Mouse (Mus musculus): ENCODE measurements around the gene Ufd1. TPM values are rescaled to one million over a fixed set of nuclear protein-coding genes. Genes with fewer than 3 reads are reported as not detected.
A peak's percentile ranks its signal among the peaks of the same experiment; 100 is the strongest.

Ufd1 gene
- polyA plus RNA-seq, 1 experiment from 2014 or later, result 41.0 TPM

- Histone ChIP-seq H3K27ac (ENCODE audit: low read depth) (peak overlapping the region; percentile 97), H3K9me3 (ENCODE audit: low read length) (no peaks in the 10 kb centered on the region), H3K36me3 (replicated peaks; ENCODE audit: insufficient read depth, low read length) (peaks cover 30% of the 10 kb centered on the region), H3K27me3 (ENCODE audit: insufficient read depth, low read length) (no peaks in the 10 kb centered on the region), H3K9ac (replicated peaks) (peak overlapping the region; percentile 95), H3K4me1 (ENCODE audit: insufficient read depth) (peaks cover 34% of the 10 kb centered on the region), H3K4me2 (ENCODE audit: low read depth, low read length) (peak overlapping the region; percentile 98), H3K4me3 (ENCODE audit: low read depth, low read length) (peak overlapping the region; percentile 77)
- TF ChIP-seq EP300 (IDR thresholded peaks at IDR 0.05; ENCODE audit: low read depth) (no peak), CTCF (IDR thresholded peaks at IDR 0.05; ENCODE audit: low read depth) (no peak)
- ATAC-seq (no peak), DNase-seq (no peak)
- under 1% methylated on average over 17 of the region's 17 CpGs for WGBS (ENCODE audit: insufficient replicate concordance)
These were observed 64.5 kb downstream of the Ufd1 start for GRCm38 (mm10) chr16:18876091-18876441.

GRCm38 (mm10) chr16:18876442-18877308 lies 65.1 kb downstream of the Ufd1 start, which contains the start of the genes Mrpl40 and Hira:
Gene Mrpl40, minus strand, starts transcription at chr16:18876862.
Gene Hira, plus strand, starts transcription at chr16:18877037.
- Histone ChIP-seq H3K4me2 (ENCODE audit: low read depth, low read length) (peak within 1 kb of the TSS; percentile 98), H3K4me3 (ENCODE audit: low read depth, low read length) (peak within 1 kb of the TSS; percentile 77), H3K4me1 (ENCODE audit: insufficient read depth) (peaks cover 34% of the 10 kb centered on the region), H3K9ac (replicated peaks) (peak within 1 kb of the TSS; percentile 95), H3K27me3 (ENCODE audit: insufficient read depth, low read length) (no peaks in the 10 kb centered on the region), H3K36me3 (replicated peaks; ENCODE audit: insufficient read depth, low read length) (peaks cover 33% of the 10 kb centered on the region), H3K27ac (ENCODE audit: low read depth) (peak within 1 kb of the TSS; percentile 97), H3K9me3 (ENCODE audit: low read length) (no peaks in the 10 kb centered on the region)
- DNase-seq, result peak; percentile 98
- under 1% methylated on average over 83 of the region's 93 CpGs for WGBS (ENCODE audit: insufficient replicate concordance)
- TF ChIP-seq EP300 (IDR thresholded peaks at IDR 0.05; ENCODE audit: low read depth) (0 out of 2 replicates have a peak, but pooled peaks have one; percentile 18), CTCF (IDR thresholded peaks at IDR 0.05; ENCODE audit: low read depth) (no peak)
- peak; percentile 93 for ATAC-seq

- peak overlapping the region; percentile 95 for H3K9ac ChIP-seq (replicated peaks)
- H3K27me3 ChIP-seq (ENCODE audit: insufficient read depth, low read length), result no peaks in the 10 kb centered on the region
- WGBS (ENCODE audit: insufficient replicate concordance), result under 1% methylated on average over 37 of the region's 43 CpGs
- peak; percentile 22 for ATAC-seq
- TF ChIP-seq CTCF (IDR thresholded peaks at IDR 0.05; ENCODE audit: low read depth) (peak; percentile 64), EP300 (IDR thresholded peaks at IDR 0.05; ENCODE audit: low read depth) (no peak)
- DNase-seq, result peak; percentile 72
- H3K27ac ChIP-seq (ENCODE audit: low read depth), result peak overlapping the region; percentile 97
- H3K9me3 ChIP-seq (ENCODE audit: low read length), result no peaks in the 10 kb centered on the region
- peaks cover 35% of the 10 kb centered on the region for H3K36me3 ChIP-seq (replicated peaks; ENCODE audit: insufficient read depth, low read length)
- peaks cover 34% of the 10 kb centered on the region for H3K4me1 ChIP-seq (ENCODE audit: insufficient read depth)
- peak overlapping the region; percentile 98 for H3K4me2 ChIP-seq (ENCODE audit: low read depth, low read length)
- H3K4me3 ChIP-seq (ENCODE audit: low read depth, low read length), result peak overlapping the region; percentile 77
These were observed 66.0 kb downstream of the Ufd1 start for GRCm38 (mm10) chr16:18877386-18878090.

GRCm38 (mm10) chr16:18878091-18878720 lies 66.6 kb downstream of the Ufd1 start:
- peaks cover 34% of the 10 kb centered on the region for H3K4me1 ChIP-seq (ENCODE audit: insufficient read depth)

GRCm38 (mm10) chr16:18884044-18884443 lies 72.5 kb downstream of the Ufd1 start:
- peaks cover 14% of the 10 kb centered on the region; the same call in 1 of the 2 replicates for H3K36me3 ChIP-seq (replicated peaks; ENCODE audit: insufficient read depth, low read length)
- ATAC-seq (no peak), DNase-seq (no peak)
- H3K4me2 ChIP-seq (ENCODE audit: low read depth, low read length), result no peak overlapping the region
- no peak overlapping the region for H3K4me3 ChIP-seq (ENCODE audit: low read depth, low read length)
- H3K9ac ChIP-seq (replicated peaks), result no peak overlapping the region
- TF ChIP-seq CTCF (IDR thresholded peaks at IDR 0.05; ENCODE audit: low read depth) (no peak), EP300 (IDR thresholded peaks at IDR 0.05; ENCODE audit: low read depth) (no peak)
- H3K27ac ChIP-seq (ENCODE audit: low read depth), result no peak overlapping the region
- peaks cover 16% of the 10 kb centered on the region for H3K4me1 ChIP-seq (ENCODE audit: insufficient read depth)
- H3K9me3 ChIP-seq (ENCODE audit: low read length), result no peaks in the 10 kb centered on the region
- no peaks in the 10 kb centered on the region for H3K27me3 ChIP-seq (ENCODE audit: insufficient read depth, low read length)

More at GRCm38 (mm10) chr16:18878091-18878720, 66.6 kb downstream of the Ufd1 start:
- Histone ChIP-seq H3K27ac (ENCODE audit: low read depth) (peak overlapping the region; percentile 97), H3K27me3 (ENCODE audit: insufficient read depth, low read length) (no peaks in the 10 kb centered on the region), H3K9ac (replicated peaks) (peak overlapping the region; percentile 95), H3K9me3 (ENCODE audit: low read length) (no peaks in the 10 kb centered on the region), H3K4me3 (ENCODE audit: low read depth, low read length) (peak overlapping the region; percentile 77), H3K36me3 (replicated peaks; ENCODE audit: insufficient read depth, low read length) (peaks cover 30% of the 10 kb centered on the region), H3K4me2 (ENCODE audit: low read depth, low read length) (peak overlapping the region; percentile 98)
- 19% methylated on average over 20 of the region's 20 CpGs for WGBS (ENCODE audit: insufficient replicate concordance)
- DNase-seq, result no peak
- no peak; the same call in 1 of the 2 replicates for TF ChIP-seq CTCF (IDR thresholded peaks at IDR 0.05; ENCODE audit: low read depth)
- TF ChIP-seq EP300 (IDR thresholded peaks at IDR 0.05; ENCODE audit: low read depth), result no peak
- no peak for ATAC-seq

Other genes starting within 250 kb of the Ufd1 start
- 0.40 TPM in 1 of 2 replicates, not detected in the other for gene Tbx1, start 221.1 kb upstream of the Ufd1 start, polyA plus RNA-seq (2015; fragmentation: Nextera tagmentation; extraction: Ambion mirVana)
- gene Gp1bb, start 189.4 kb upstream of the Ufd1 start, polyA plus RNA-seq (2015; fragmentation: Nextera tagmentation; extraction: Ambion mirVana), result 55.8 and 56.5 TPM in 2 replicates
- gene Gm49601, start 185.4 kb upstream of the Ufd1 start, polyA plus RNA-seq (2015; fragmentation: Nextera tagmentation; extraction: Ambion mirVana), result 0.32 TPM in 1 of 2 replicates, not detected in the other
- gene Sept5, start 181.8 kb upstream of the Ufd1 start, polyA plus RNA-seq (2015; fragmentation: Nextera tagmentation; extraction: Ambion mirVana), result 3.0 and 3.2 TPM in 2 replicates
- 11.5 and 13.9 TPM in 2 replicates for gene Cldn5, start 34.9 kb upstream of the Ufd1 start, polyA plus RNA-seq (2015; fragmentation: Nextera tagmentation; extraction: Ambion mirVana)
- 15.8 and 18.7 TPM in 2 replicates for gene Cdc45, start 208 bp downstream of the Ufd1 start, polyA plus RNA-seq (2015; fragmentation: Nextera tagmentation; extraction: Ambion mirVana)
- 9.7 and 11.8 TPM in 2 replicates for gene 2510002D24Rik, start 24.8 kb downstream of the Ufd1 start, polyA plus RNA-seq (2015; fragmentation: Nextera tagmentation; extraction: Ambion mirVana)
- gene Gm28539, start 24.8 kb downstream of the Ufd1 start, polyA plus RNA-seq (2015; fragmentation: Nextera tagmentation; extraction: Ambion mirVana), result not detected in 2 replicates
- gene Mrpl40, start 65.1 kb downstream of the Ufd1 start, polyA plus RNA-seq (2015; fragmentation: Nextera tagmentation; extraction: Ambion mirVana), result 41.4 and 42.0 TPM in 2 replicates
- gene Hira, start 65.3 kb downstream of the Ufd1 start, polyA plus RNA-seq (2015; fragmentation: Nextera tagmentation; extraction: Ambion mirVana), result 2.6 and 3.1 TPM in 2 replicates